Mouse (Mus musculus) retina, postnatal 7 days (tissue): Measurements from ENCODE around the gene Dnaic2.
A peak's percentile ranks its signal among the peaks of the same experiment; 100 is the strongest.

Source experiments
- DNase-seq: peaks from one replicate; pipeline ENCODE4 v3.0.0-alpha.2; 2012; ENCODE audit warnings: low read depth, low spot score

The Dnaic2 gene

DNA sequence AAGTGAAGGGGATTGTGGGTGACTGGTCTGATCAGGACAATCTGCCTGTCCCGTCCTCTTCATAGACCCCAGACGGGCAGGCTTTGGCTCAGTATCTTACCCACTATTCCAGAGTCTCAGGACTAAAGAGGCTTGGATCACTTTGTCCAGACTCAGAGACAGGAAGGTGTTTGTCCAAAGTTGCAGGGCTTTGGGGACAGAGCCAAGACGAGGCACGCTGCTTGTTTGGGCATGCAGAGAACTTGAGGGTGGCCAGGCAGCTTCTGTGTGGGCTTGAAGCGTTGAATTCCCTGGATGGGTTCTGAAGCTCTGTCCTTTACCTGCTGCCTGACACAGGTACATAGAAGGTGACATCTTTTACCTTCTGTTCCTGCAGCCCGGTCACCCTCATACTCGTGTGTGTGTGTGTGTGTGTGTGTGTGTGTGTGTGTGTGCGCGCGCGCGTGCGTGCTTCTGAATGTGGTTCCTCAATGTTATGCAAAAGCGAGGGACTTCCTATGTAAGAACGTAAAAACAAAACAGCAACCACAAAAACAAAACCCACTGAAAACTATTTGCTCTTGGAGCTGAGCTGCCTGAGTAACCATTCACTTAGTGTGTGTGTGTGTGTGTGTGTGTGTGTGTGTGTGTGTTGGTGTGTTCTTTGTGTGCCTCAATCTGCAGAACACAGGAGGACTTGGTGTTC is 24.8 kb upstream of the Dnaic2 start:
- no peak for DNase-seq

DNA sequence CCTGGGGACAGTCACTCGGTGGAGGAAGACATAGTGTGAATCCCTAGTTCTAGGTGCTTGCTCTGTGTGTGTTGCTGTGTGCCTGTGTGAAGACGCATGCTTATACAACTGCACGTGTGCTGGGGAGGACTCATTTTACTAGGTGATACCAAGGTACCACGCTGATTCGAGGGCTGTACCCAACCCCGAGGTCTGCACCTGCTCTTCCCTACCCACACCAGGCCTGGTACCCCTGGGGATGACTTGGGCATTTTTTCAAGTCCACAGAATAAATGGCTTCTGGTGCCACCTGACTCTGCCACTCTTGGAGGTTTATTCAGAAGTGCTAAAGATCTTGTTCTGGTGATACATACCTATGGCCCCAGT is 24.2 kb upstream of the Dnaic2 start:
- DNase-seq = no peak

DNA sequence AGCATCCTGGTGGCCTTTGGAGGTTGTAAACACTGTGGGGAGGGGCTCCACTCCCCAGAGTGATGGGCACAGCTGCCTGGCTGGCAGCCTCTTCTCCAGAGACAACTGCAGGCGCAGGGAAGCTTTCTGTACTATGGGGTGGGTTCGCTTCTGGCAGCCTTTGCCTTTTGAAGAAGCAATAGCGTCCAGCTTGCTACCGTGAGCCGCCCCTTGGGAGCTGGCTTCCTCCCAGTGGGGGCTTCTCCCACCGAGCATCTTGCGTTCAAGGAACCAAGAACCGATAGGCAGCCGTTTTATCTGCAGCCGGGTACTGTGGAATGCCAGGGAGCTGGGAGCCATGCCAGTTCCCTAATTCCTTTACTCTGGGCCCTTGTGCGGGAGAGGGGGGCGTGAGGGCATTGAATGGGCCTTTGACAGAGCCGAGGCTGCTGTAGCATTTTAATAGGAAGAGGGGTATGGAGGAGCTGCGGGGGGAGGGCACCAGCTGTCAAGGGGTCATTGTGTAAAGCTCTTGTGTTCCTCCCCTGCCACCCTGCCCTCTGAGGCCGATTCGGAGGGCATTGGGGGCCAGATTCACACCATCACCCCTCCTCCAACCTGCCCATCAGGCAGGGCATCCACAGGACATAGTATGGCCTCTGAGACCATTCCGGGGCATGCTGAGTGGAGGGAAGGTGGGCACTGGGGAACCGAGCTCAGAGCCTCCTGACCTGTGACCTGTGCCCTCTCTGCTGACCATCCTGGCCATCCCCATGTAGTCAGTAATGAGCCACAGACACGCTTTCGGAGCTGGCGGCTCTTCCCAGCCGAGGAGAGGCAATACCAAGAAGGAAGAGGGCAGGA is 22.9 kb upstream of the Dnaic2 start:
- no peak for DNase-seq

DNA sequence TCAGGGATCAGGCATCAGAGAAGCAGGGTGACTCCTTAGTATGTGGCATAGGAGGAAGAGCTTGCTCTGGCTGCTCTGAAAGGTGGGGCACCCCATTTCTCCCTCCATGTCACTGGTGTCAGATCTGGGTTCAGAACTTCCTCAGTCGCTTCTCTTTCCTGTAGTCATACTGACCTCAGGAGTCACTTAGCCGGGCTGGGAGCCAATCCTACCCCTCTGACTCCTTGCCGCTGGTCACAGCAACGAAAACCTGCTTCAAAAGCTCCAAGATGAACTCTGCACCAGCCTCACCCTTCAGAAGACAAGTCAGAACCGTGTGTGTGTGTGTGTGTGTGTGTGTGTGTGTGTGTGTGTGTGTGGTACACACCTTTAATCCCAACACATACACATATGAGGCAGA is 20.9 kb upstream of the Dnaic2 start:
- DNase-seq = no peak

DNA sequence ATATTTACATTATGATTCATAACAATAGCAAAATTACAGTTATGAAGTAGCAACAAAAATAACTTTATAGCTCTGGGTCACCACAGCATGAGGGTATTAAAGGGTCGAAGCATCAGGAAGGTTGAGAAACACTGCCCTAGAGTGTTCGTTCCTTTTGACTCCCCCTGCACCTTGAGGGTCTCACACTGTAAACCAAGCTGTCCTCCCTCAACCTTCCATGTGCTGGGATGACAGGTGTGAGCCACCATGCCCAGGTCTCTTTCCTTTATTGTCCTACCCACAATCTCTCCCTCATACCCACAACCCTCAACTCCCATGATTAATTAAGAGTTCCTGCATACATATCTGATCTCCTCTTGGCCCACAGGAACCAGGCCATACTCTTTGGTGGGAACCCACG is 15.8 kb upstream of the Dnaic2 start:
- DNase-seq = no peak

DNA sequence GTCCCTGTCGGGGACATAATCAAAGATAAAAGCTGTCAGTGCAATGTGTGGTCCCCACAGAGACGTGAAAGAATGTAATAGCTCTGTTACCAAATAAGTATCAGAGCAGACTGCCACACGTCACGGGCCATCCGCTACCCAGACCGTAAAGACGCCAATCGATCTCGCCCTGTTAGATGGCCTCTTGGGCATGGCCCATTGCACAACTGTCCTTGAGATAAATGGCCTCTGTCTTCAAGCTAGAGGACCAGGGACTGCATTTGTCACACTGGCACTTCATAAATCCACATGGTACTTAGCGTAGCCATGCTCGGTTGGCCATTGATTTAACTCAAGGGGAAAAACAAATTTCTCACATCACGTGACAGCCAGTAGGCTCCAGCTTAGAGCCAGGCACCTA is 15.3 kb upstream of the Dnaic2 start:
- no peak for DNase-seq

DNA sequence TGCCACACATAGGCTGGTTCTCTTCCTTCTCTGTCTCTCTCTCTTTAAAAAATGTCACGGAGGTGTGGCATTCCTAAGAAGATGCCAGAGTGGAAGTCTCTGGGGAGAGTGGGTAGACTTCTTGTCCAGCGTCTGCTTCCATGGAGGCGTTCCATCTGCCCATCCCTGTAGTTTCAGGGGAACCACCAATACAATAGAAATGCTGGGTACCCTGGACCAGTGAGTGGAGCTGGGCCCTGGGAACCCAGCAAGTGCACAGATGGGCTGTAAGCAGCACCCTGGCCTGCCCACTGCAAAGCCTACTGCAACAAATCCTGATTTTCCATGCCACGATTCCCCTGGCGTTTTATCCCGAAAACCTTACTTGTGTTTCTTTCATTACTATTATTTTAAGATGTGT is 12.7 kb upstream of the Dnaic2 start:
- DNase-seq = no peak

DNA sequence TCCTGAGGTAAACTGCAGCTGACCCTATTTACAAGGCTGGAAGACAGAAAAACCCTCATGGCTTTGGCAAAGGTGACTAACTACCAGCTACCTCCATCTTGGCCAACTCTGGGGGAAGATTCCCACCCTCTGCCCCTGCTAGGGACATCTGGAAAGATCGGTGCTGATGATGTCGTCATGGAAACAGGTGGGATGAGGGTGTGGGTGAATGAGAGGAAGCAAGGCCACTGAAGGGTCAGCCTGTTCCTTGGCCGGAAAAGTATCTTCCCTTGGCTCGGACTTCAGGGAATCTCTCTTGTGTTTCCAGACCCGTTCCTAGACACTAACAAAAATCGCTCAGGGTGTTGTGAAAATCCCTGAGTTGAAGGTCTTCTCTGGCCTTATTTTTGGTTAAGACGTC is 11.7 kb upstream of the Dnaic2 start:
- DNase-seq = no peak

DNA sequence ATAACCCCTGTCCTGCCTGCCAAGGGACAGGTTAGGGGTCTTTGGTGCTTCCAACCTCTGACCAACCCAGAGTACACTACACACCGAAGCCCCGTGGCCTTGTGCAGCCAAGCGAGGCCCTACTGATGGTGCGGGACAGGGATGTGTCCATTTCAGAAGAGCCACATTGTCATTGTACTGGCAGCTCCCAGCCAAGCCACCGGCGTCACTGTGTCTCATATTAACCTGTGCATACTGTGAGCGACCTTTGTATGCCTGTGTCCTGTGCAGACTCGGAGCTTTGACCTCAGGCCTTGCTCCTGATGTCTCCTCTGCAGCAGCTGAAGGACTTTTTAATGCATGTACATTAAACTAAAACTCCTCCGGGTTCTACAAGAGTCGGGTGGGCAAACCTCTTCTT is 6.7 kb upstream of the Dnaic2 start:
- no peak for DNase-seq

DNA sequence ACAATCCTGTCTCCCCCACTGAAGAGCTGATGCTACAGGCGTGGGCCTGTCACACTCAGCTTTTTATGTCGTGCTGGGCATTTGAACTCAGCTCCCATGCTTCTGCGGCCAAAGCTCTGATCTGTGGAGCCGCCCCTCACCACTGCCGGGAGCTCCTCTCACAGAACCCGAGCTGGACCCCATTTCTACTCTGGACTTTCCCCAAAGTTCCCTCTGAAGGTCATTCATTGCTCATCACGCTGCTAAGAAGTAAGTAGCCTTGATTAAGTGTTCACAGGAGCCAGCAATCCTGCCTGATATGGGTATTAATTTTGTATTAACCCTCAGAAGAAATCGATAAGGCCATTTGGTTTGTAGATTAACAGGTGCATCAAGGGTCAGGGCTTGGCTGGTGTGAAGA is 4.8 kb upstream of the Dnaic2 start:
- DNase-seq = no peak

DNA sequence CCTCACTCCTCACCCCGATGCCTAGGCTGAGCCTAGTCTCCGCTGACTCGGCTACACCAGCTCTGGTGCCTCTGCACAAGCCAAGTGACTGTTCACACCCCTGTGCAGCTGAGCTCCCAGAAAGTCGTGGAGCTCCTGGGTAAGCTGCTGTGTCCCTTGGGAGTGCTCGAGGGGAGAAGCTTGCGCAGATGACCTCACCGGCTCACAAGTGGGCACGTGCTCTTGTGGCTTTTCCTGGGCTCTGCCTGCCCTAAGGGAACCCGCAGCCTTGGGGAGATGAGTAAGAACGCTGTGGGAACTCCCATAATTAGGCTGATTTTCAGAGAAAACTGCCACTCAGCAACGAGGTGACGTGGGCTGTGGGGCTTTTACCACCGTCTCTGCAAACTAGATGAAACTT is 4.2 kb upstream of the Dnaic2 start:
- no peak for DNase-seq

DNA sequence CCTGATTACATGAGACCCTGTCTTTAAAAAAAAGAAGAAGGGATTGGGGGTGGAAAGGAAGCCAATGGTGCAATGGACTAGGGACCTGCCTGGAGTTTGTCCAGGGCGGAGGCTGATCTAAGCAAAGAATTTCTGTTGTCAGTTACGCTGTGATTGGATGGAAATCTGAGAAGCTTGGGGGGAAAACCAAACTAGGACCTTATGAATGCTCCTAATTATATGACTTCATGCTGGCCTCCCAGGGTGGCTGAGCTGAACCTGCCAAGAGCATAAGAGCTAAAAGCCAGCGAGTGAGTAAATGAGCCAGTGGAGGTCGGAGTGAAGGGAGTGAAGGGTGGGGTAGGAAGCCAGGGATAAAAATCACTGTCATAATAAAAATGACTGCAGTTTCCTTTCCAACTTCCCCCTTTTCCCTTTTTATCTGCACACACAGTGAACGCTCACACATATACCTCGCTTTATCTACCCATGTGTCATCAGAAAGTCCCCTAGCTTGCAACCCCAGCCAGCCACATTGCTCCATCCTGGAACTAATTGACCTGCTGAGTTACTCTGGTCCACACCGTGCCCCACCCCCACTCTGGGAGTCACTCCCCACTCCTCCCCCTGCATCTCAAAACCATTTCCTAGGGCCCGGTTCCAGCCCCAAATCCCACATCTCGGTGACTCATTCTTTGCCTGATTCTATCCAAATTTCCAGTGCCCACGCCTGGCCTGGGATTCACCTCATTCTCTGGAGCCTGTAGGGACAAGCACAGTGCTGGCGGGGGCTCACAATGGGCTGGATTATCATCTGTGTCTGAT is 2.2 kb upstream of the Dnaic2 start:
- no peak for DNase-seq

DNA sequence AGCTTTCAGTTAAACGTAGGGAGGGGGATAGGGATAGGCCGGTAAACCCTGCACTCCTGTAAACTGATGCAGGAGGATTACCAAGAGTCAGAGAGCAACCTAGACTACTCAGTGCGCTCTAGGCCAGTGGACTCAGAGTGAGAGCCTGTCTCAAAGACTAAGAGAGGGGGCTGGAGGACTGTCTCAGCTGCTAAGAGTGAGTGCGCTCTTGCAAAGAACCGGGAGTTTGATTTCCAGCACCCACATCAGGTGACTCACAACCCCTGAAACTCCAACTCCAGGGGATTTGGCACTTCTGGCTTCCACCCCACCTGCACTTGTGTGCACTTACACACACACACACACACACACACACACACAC is 598 bp downstream of the Dnaic2 start:
- DNase-seq = no peak

DNA sequence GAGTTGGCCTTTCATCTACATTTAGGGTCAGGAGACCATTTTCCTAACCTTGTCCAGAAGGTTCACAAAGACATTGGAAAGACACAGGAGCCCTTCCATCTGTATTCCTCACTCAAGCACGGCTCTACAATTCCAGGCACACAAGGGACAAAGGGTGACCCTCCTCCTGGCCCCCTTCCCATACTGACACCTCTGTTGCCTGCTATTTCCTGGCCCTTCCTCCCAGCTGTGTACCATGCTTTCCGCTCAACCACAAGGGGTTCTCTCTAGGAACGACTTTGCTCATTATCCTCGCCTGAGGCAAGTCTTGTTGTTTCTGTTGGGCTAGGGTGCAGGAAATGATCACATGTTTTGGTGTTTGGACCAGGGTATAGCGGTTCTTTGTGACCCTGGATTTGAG is 1.1 kb downstream of the Dnaic2 start:
- DNase-seq = no peak

DNA sequence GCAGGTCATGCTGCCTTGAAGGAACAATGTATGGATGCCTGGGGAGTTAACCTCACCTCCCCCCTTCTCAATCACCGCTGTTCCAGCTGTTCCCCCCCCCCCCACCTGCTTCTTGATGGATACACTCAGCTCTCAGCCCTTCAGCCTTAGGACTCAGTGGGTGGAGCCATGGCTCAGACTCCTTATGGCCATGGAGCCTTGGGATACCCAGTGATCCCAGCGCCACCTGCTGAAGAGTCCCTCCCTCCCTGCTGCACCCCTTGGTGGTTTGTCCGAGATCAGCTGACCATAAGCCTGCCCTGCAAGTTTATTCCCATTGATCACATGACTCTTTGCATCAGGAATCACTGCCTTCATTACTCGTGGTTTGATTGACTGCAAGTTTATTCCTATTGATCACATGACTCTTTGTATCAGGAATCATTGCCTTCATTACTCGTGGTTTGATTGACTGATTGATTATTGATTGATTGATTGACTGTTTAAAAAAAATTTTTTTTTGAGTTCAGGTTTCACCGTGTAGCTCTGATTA is 2.7 kb downstream of the Dnaic2 start:
- no peak for DNase-seq

DNA sequence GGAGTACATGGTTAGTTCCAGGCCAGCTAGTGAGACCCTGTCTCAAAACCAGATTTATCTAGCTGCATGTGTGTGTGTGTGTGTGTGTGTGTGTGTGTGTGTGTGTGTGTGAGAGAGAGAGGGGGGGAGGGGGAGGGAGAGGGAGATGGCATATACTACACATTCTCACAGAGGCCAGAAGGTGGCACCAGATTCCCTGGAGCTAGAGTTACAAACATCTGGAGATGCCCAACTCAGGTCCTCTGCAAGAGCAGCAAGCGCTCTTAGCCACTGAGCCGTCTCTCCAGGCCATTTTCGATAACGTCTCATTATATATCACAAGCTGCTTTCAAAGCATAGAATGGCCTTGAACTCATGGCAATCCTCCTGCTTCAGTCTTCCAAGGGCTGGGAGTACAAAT is 4.5 kb downstream of the Dnaic2 start:
- DNase-seq = no peak

DNA sequence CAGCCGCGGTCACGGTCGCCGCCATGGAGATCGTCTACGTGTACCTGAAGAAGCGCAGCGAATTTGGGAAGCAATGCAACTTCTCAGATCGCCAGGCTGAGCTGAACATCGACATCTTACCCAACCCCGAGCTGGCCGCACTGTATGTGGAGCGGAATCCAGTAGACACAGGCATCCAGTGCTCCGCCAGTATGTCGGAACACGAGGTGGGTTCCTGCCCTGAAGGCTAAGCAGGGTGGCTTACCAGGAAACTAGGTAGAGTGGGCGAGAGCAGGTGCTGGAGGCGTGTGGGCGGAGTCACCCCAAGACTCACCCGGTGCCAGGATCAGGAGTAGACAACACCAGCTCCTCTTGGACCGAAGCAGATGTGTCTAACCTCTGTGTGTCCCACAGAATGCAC is 5.7 kb downstream of the Dnaic2 start:
- no peak for DNase-seq

DNA sequence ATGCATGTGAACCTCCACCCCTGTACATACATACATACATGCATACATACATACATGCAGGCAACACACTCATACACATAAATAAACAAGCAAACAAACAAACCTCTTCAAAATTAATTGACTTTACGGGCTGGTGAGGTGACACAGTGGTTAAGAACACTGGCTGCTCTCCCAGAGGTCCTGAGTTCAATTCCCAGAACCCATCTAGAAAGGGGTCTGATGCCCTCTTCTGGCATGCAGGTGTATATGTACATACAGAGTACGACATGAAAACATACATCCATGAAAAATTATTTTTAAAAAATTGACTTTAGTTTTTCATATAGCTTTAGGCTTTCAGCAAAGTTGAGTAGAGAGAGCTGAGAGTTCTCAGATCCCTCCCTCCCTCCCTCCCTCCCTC is 8.9 kb downstream of the Dnaic2 start:
- DNase-seq = no peak

DNA sequence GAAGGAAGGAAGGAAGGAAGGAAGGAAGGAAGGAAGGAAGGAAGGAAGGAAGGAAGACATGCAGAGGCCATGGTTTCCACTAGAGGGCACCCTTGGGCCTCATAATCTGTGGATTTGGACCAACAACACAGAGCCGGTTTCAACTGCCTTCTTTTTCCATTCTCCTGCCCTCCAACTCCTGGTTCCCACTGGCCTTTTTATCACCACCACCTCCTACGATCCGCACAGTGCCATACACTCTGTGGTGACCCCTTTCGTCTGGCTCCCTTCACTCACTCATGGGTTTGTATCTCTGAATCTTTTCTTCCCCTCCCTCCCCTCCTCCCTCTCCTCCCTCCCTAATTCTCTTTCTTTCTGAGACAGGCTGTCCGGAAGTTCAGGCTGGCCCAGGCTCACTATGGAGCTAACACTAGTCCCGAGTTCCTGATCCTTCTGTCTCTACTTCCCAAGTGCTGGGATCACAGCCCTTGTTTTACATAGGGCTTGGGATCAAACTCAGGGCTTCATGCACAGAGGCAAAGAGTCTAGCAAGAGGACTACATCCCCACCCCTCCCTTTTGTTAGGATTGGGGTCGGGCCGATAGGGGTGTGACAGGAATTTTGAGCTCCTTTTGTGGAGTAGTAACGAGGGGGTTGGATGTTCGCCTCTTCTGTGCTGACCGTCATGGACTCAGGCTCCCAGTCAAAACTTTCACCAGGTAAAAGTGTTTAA is 9.9 kb downstream of the Dnaic2 start:
- peak; percentile 59 for DNase-seq

DNA sequence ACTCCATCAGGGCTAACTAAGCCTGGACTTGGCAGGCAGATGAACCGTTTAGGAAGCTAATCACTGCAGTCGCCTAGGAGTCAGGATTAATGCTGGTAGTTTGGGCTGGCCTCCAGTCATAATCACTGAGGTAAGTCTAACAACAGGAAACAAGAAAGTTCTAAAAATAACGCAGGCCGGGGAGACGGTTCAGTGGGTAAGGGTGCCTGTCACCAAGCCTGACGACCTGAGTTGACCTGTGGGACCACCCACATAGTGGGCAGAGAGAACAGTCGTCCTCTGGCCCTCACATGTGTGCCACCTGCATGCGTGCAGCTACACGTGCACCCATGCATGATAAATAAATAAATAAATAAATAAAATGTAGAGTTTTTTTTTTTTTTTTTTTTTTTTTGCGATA is 13.4 kb downstream of the Dnaic2 start:
- peak; percentile 50 for DNase-seq

DNA sequence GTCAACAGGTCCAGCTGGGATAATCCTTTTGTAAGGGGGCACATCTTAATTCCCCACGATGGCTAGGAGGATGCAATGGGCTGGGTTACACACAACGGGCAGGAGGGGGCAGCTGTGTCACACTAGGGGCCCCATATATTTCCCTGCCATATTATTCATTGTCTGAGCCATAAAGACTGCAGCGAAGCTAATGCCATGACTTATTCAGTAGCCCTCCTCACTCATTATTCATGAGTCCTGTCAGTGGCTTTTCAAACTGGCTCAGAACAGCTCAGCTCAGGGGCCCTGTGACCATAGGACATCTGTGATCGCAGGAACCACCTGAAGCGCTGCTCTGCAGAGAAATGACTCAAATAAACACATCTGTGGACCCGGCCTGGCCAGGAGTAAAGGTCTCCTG is 14.2 kb downstream of the Dnaic2 start:
- no peak for DNase-seq

DNA sequence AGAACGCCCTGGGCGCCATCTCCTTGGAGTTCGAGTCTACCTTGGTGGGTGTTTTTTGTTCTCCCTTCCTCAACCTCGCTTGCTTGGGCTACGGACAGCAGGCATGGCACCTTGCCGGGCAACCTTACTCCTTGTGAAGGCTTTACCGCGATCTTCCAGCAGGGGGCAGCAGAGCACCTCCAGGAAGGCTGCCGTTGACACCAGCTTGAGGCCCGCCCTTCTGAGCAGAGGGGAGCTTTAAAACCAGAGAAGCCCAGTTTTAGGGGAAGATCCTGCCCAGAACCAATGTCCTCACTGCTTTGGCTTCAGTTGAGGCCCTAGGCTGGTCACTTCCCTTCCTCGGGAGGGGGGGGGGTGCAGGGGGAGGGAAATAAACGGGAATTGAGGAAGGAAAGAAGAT is 17.9 kb downstream of the Dnaic2 start:
- peak; percentile 86 for DNase-seq
